Mouse (Mus musculus) testis, postnatal 10 days (tissue): Measurements from ENCODE around the gene Dtd1.

ENCODE experiments used
- DNase-seq: peaks from one replicate; pipeline ENCODE4 v3.0.0; 2021; ENCODE audit warnings: low spot score

Gene Dtd1

DNA sequence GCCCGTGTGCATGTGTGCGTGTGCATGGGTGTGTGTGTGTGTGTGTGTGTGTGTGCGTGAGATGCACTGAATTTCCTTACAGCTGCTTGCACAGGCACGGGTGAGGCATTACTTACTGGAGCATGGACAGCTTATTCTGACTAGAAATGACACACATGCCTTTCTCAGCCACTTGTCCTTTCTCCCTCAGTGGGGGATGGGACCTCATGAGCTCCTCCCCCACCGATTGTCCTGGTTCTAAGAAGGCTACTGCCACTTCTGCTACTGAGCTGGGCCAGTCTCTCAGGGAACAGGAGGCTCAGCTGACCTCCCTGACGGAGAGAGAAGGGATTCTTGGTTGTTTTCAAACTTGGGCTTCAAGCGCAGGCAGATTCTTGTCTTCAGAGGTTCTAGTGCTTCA is 40.4 kb downstream of the Dtd1 start:
- DNase-seq = no peak

DNA sequence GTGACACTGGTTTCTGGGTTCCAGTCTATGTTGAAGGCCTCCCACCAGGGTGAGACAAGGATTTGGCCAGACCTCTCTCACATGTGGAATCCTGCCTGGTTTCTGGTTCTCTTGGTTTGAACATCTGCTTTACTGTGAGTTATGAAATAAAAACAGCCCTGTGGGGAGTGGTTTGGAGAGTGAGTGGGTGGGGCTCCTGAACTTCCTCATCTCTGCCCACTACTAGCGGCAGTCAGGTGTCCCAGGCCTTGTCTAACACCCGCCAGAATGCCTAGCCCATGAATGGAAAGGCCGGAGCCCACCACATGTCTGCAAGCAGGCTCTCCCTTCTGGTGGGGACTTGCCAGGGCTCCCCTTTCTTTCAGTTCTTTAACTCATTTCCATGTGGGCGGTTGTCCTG is 42.3 kb downstream of the Dtd1 start:
- no peak for DNase-seq

DNA sequence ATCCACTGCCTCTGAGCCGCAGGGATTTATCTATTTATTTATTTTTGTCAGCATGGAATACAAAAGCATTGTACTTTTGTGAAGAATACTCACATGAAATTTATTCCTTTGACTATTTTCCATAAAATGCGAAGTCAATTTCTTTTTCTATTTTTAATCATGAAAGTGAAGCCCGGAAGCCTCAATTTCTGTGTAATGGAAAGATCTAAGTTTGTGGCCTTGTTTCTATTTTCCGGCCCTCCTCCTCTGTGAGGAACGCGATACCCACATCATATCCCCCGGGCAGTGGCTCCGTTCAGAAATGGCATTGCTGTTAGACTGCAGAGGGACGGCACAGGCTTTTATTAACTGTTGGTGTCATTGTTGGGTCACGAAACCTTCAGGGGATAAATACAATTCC is 46.7 kb downstream of the Dtd1 start:
- no peak for DNase-seq

DNA sequence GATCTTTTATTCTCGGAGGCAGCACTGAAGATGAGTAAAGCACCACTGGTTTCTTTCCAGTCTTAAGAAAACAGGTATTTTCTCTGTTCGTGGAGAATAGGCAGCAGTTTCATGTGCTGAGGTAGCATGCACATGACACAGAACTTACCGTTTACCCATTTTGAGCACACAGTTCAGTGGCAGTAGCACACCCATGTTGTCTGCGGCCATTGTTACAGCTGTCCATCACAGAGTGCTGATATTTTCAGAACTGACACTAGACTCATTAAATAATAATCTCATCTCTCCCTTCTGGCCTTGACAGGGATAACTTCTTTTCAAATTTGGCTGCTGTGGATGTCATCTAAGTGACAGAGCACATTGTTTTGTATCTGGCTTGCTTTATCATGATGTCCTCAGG is 47.5 kb downstream of the Dtd1 start:
- no peak for DNase-seq

DNA sequence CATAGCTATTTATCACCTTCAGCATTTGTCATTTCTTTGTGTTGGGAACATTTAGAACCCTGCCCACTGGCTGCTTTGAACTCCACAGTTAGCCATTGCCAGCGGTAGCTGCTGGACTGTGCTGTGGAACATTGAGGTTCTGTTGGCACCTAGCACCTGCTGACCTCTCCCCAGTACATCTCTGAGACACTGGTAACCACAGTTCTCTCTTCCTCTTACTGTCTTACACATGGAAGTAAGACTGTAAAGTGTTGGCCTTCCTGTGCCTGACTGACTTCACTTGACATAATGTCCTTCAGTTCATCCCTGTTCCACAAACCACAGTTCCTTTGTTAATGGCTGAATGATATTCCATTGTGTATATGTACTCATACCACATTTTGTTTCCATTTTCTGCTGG is 50.3 kb downstream of the Dtd1 start:
- no peak for DNase-seq

DNA sequence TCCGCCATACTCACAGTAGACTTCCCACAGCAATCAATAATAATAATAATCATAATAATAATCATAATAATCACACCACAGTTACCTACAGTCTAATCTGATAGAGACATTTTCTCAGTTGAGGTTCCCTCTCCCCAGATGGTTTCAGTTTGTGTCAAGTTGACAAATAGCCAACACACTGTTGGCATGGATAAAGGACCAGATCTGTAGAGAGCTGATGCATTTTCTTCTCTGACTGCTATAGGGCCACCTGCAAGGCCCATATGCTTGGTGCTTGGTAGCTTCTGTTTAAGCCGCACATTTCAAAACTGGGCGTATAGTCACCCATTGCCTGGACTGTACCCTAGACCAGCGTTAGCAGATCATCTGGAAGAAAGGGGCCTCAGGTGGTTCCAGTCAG is 53.1 kb downstream of the Dtd1 start:
- DNase-seq = no peak

DNA sequence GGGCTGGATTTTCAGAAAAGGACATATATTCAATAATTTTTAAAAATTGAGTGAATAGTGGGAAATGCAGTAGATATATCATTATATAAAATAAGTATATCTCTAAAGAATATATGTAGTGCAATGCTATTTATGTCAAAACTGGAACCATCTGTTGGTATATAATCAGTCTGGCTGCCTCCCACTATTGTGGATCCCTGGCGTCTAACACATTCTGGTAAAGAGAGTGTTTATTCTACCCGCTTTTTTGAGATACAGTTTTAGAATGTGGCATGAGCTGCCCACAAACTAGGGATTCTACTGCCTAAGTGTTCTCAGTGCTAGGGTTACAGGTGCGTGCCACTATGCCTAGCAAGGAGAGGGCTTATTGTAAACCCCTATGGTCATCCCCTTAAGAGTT is 55.6 kb downstream of the Dtd1 start:
- DNase-seq = no peak

DNA sequence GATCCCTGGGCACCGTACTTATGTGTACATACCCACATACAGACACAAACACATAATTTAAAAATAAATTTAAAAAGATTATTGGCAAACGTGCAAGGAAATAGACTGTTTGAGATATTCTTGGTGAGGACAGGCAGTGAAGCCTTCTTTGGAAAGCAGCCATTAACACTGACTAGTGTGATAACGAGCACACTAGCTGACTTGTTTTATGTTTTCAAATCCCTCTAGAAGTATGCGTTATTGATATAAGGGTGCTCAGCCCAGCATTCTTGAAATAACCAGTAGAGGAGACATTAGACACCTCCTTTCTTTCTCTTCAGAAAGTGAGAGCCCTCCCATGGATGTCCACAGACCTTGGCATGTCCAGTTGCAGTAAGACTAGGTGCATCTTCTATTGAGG is 68.8 kb downstream of the Dtd1 start:
- DNase-seq = no peak

DNA sequence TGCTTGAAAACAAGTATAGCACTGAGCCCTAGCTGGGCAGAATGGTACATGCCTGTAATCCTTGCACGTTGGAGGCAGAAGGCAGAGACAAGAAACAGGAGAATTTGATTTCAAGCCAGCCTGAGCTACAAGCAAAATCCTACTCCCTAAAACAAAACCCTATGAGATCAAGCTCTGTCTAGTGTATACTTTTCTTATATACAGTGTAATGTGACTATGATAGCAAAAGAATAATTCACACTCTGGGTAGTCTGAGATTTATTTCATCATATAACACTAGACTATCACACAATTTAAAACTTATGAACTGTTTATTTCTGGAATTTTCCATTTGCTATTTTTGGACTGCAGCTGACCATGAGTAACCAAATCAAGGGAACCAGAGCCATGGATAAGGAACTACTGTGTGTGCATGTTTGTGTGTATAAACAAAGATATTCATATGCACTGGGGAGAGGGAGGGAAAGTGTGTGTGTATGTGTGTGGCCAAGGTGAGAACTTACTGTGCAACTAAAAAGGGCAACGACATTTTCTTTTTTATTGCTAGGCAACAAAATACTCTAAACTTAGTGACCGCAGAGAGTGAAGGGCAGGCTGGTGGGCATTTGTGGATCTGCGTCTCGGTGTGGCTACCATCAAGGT is 70.7 kb downstream of the Dtd1 start:
- no peak for DNase-seq

DNA sequence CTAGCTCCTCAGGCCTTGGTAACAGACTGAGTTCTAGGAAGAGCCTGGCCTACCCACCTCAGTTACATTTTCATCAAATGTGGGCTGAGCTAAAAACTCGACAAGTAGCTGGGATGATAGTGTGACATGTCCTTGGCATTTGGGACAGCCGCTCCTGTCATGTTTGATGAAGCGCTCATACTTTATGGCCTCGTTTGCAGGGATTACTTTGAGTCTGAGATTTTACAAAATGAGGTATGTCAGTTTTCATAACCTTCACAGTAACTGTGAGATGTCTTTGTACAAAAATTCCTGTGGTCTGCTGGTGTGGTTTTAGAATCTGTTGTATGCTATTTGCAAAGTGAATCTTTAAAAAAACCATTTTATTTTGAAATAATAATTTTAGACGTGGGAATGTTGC is 72.7 kb downstream of the Dtd1 start:
- no peak for DNase-seq

DNA sequence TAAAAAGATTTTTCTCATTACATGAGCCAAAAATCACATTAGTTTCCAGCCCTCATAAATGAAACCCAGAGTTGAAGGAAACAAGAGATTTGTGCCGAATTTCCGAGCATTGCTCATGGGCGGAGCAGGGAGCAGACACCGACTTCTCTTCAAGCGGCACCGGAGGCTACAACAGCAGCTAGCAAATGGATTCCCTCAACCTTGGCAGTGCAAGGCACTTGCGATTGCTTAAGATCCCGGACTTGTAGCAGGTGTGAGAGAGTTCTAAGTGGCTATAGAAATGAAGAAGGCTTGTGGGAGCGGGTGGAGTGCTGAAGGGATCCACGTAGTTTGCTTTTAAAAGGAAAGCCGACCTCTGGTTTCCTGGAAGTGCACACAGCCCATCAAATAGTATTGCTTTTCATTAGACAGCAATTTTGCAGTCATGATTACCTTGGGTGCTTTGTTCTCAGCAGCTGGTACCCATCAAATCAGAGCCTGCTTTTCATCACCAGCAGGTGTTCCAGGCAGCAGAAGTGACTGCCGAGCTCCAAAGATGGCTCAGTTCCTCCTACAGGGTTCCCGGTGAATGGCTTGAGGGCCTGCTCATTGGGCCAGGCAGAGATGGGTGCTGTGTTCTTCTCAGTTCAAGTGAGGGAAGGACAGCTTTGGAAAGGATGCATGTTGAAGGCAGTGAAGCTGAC is 77.0 kb downstream of the Dtd1 start:
- no peak for DNase-seq

DNA sequence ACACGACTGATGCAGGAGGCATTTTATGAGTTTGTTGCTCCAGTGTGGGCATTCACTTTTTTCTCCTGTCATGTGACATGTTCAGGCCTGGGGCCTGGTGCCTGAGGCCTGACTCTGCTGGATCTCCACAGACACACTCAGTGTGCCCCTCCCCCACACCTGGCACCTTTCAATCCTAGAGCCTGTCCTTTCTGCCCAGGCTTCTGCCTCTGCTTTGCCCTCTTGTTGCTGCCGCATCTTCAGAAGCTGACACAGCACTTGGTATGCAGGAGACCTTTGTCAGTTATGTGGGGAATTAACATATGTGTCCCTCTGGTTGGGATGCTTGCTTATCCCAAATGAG is 77.5 kb downstream of the Dtd1 start:
- no peak for DNase-seq

DNA sequence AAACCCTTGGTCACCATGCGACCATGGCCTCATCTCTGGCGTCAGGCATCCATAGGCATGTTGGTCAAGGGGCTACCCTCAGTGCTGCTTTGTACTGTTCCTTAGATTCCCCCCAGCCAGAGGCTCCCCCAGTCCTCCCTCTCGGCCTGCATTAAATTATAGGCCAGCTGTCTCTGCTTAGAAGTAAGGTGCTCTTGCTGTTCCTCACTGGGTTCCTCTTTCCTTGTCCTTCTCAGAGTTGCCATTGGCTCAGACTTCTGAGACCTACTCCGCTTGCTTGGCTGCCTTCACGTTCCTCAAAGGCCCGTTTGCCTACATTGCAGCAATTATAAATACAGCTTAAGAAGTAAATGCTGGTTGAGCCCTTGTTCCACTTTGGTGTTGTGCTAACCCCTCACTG is 79.1 kb downstream of the Dtd1 start:
- no peak for DNase-seq

DNA sequence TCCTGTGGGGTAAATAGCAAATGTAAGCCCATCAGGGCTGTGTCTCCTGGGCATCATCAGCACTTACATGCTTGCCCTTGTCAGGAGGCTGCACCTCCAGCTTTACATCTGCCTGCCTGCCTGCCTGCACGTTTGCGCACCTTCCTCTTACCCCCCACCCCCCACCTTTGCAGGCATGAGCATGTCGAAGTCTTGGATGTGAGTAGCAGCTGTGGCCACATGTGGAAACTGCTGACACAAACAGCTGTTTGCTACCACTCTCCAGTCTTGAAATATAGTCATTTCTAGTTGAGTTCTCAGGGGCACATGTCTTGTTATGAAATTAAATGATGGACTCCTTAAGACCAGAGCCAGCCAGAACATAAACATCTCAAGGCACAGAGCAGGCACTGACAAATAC is 79.7 kb downstream of the Dtd1 start:
- no peak for DNase-seq

DNA sequence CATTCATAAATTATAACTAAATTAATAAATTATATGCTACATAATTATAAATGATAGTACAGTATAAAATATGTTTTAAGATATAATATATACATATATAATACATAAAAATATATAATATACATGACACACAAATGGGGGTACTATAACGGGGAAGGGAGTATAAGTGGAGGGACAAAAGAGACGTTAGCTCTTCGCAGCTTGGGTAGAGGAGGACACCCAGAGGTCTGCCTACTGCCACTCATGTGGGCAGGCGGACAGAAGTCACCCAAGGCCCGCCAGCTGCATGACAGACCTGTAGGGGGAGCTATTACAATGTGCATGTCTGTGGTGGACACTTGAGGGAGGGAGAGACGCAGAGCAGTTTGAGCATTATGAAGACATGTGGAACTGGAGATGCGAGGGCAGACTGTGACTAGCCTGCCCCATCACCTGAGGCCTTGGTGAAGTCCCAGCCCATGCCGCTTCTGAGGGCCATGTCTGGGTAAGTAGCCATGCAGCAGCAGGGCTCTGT is 92.6 kb downstream of the Dtd1 start:
- no peak for DNase-seq

DNA sequence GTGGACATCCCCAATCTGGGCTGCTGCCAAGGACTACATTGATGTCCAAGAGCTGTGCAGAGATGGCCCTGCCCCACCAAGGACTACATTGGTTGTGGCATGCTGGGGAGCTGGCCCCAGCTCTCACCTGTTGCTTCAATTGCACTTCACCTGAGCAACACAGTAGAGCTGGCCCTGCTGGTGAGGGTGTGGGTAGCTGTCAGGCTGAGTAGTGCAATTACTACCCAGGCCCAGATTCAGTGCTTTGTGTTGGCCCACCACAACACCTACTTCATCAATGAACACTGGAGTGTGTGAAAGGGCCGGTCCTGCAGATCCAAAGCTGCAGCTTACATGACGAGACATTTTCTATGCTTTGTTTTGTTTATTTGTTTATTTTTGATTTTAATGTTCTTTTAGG is 93.1 kb downstream of the Dtd1 start:
- DNase-seq = no peak

DNA sequence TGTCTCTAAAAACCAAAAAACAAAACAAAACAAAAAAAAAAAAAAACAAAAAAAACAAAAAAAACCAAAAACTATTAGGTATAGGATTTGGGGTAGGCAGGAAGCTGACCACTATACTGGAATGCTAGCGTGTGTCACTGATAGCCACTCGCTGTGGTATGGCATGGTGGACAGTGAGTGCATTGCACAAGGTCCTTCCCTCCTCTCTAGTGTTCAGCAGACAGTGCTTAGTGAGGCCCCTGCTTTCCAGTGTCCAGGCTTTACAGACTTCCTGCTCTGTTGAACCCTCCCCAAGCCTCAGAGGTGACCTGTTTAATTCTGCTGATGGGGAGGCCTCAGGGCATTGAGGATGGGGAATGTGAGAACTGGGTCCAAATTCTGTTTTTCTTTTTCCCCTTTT is 95.2 kb downstream of the Dtd1 start:
- no peak for DNase-seq

DNA sequence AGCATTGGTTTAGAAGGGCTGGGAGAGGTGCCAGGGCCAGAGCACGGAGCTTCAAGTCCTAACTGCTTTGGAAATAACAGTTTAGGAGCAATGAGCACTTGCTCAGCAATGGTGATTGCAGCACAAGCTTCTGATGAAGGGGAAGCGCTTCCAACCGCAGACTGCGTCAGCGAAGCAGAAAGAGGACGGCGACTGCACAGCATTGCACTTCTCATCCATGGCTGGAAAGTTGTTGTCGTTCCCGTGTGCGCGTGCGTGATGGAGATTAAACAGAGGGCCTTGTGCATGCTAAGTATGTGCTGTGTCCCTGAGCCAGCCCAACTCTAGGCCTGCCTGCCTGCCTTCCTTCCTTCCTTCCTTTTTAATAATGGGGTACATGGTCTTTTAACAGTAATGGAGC is 98.3 kb downstream of the Dtd1 start:
- no peak for DNase-seq

DNA sequence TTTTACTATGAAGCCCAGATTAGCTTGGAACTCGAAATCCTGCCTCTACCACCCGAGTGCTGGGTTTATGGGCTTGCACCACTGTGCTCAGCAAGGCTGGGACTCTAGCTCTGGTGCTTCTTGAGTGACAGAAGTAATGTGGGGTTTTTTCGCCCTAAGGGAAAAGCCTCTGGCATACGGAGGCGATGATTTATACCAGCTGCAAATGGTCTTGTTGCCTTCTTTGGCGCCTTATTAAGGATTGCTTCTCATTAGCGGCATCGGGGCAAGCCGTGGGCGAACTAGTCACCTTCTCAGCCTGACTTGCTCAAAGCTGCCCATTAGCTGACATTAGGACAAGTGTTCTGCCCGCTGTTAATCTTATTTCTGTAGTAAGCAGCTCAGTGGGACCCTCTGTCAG is 100.9 kb downstream of the Dtd1 start:
- DNase-seq = no peak

DNA sequence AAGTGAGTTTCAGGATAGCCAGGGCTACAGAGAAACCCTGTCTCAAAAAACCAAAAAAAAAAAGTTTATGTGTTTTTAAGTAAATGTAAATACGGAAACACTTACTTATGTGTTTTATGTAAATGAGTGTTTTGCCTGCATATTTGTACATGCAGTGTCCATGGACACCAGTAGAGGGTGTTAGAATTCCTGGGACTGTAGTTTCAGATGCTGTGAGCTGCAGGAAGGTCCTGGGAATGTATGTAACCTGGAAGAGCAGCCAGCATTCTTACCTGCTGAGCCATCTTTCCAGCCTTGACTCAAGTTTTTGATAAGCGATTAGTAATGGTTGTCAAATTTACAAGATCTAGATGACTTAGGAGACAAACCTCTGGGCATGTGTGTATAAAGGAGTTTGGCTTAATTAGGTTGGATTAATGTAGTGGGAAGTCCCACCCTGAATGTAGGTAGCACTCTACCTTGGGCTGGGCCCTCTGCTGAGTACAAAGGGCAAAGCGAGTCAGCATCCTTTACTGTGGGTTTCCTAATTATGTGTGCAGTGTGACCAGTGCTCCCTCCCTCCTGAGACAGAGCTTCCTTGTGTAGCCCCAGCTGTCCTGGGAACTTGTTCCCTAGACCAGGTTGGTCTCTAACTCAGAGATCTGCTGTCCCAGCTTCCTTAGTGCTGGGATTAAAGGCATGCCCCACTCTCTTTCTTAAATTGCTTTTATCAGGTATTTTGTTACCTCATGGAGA is 101.9 kb downstream of the Dtd1 start:
- no peak for DNase-seq

DNA sequence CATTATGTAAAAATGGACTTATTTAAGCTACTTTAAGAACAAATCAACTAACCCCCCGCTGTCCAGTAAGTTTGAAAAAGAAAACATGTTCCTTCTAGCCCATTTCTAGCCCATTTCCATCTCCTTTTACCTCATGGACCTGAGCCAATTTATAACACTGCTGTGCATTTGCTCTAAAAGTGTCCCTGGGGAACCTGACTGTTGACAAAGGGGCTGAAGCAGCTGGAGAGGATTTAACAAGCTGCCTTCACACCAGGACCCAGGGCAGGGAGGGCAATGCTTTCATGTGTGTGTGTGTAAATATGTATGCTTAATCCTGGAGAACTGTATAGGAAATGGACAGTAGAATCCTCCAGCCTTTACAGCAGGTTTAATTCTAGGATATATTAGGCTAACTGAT is 109.6 kb downstream of the Dtd1 start:
- no peak for DNase-seq

DNA sequence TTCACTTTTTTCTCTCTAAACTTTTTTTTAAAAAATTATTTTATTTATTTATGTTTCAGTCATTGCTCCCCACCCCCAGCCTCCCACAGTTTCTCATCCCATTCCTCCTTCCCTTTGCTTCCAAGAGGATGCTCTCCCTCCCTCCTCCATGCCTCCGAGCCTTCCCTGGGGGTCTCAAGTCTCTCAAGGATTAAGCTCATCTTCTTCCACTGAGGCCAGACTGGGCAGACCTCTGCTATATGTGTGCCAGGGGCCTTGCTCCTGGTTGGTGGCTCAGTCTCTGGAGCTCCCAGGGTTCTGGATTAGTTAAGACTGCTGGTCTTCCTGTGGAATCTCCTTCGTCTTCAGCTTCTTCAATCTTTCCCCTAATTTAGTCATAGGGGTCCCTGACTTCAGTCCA is 110.0 kb downstream of the Dtd1 start:
- DNase-seq = no peak

DNA sequence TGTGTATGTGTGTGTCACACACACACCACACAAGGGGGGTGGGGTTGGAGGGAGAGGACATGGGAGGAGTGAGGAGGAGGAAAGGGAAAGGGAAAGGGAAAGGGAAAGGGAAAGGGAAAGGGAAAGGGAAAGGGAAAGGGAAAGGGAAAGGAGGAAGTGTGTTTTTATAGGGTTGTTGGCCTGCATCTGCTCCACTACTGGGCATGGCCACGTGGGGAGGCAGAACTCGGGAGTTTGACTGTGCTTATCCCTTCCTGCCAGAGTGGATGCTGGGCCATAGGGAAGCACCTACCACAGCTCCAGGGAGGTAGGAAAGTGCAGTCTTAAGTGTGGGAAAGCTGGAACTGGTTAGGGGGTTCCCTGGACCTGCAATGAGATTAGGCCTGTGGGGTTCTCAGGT is 114.9 kb downstream of the Dtd1 start:
- DNase-seq = no peak
